Mouse (Mus musculus) heart, embryonic 14.5 days (tissue): ENCODE data around the gene Ccnb2. TPM values are rescaled to one million over a fixed set of nuclear protein-coding genes. Genes with fewer than 3 reads are reported as not detected.

Experiments
- ATAC-seq: fragments of 200-750 bp; cut with Nextera tagmentation; 2 replicates; pipeline ENCODE4 v1.8.0; 2017; ENCODE audit warnings: low read depth, moderate TSS enrichment; ENCODE audit not compliant: insufficient number of reproducible peaks, insufficient read depth, low FRiP score
- H3K27ac ChIP-seq, 2 experiments: fragments of 200-500 bp in 1 of 2; fragments of 300-500 bp in 1 of 2; sonication (generic) in 1 of 2; replicated peaks in 1 of 2; 2 replicates each; pipeline ENCODE4 v1.5.1; 2012 to 2014; ENCODE audit warnings: low read depth in 2 of 2, low read length in 2 of 2, control low read depth in 1 of 2, mild to moderate bottlenecking in 1 of 2, mixed read lengths in 1 of 2; ENCODE audit not compliant: control insufficient read depth in 1 of 2, insufficient read depth in 1 of 2
- H3K27me3 ChIP-seq: fragments of 300-500 bp; sonication (generic); 2 replicates; pipeline ENCODE4 v1.6.1; 2014; ENCODE audit warnings: mild to moderate bottlenecking, low read length, control low read depth; ENCODE audit not compliant: control insufficient read depth, insufficient read depth
- H3K36me3 ChIP-seq: fragments of 300-500 bp; sonication (generic); 2 replicates; pipeline ENCODE4 v1.6.1; 2014; ENCODE audit warnings: mild to moderate bottlenecking, control low read depth, low read length, mixed read lengths; ENCODE audit not compliant: control insufficient read depth, insufficient read depth
- H3K4me1 ChIP-seq, 2 experiments: fragments of 200-500 bp in 1 of 2; fragments of 300-500 bp in 1 of 2; sonication (generic) in 1 of 2; 2 replicates each; pipeline ENCODE4 v1.6.1; 2012 to 2014; ENCODE audit warnings: low read length in 2 of 2, control low read depth in 1 of 2, mixed read lengths in 1 of 2; ENCODE audit not compliant: control insufficient read depth in 2 of 2, insufficient read depth in 2 of 2
- H3K4me2 ChIP-seq: fragments of 300-500 bp; sonication (generic); 2 replicates; pipeline ENCODE4 v1.6.1; 2014; ENCODE audit warnings: mild to moderate bottlenecking, low read length
- H3K4me3 ChIP-seq, 2 experiments: fragments of 200-500 bp in 1 of 2; fragments of 300-500 bp in 1 of 2; sonication (generic) in 1 of 2; 2 replicates each; pipeline ENCODE4 v1.5.1; 2012 to 2014; ENCODE audit warnings: low read length in 2 of 2, mild to moderate bottlenecking in 2 of 2, control low read depth in 1 of 2, low read depth in 1 of 2, moderate library complexity in 1 of 2; ENCODE audit not compliant: control insufficient read depth in 1 of 2, insufficient read depth in 1 of 2
- H3K9ac ChIP-seq: fragments of 300-500 bp; sonication (generic); 2 replicates; pipeline ENCODE4 v1.6.1; 2014; ENCODE audit warnings: mild to moderate bottlenecking, low read length
- H3K9me3 ChIP-seq: fragments of 300-500 bp; sonication (generic); 2 replicates; pipeline ENCODE4 v1.6.1; 2016; ENCODE audit warnings: low read length, control low read depth; ENCODE audit not compliant: control insufficient read depth
- WGBS: fragments of 180-500 bp; shearing (Covaris S2); extraction: QIAGEN DNeasy Blood & Tissue Kit; methylation state at CpG from one replicate; pipeline ENCODE4 v1.1.7; 2014; 5-methylcytosine and 5-hydroxymethylcytosine counted together
- microRNA-seq: library from miRNA; unstranded; fragments of <30 nt; microRNA quantifications from one replicate; pipeline ENCODE4, GENCODE M21; 2016
- polyA plus RNA-seq: library from polyadenylated mRNA; unstranded; fragments of >200 nt; fragmentation: Nextera tagmentation; extraction: Ambion mirVana; gene quantifications from 2 replicates; pipeline ENCODE4 v1.2.1, GENCODE M21; 2014

Ccnb2 gene
- polyA plus RNA-seq, 1 experiment from 2014 or later: 152 TPM

DNA sequence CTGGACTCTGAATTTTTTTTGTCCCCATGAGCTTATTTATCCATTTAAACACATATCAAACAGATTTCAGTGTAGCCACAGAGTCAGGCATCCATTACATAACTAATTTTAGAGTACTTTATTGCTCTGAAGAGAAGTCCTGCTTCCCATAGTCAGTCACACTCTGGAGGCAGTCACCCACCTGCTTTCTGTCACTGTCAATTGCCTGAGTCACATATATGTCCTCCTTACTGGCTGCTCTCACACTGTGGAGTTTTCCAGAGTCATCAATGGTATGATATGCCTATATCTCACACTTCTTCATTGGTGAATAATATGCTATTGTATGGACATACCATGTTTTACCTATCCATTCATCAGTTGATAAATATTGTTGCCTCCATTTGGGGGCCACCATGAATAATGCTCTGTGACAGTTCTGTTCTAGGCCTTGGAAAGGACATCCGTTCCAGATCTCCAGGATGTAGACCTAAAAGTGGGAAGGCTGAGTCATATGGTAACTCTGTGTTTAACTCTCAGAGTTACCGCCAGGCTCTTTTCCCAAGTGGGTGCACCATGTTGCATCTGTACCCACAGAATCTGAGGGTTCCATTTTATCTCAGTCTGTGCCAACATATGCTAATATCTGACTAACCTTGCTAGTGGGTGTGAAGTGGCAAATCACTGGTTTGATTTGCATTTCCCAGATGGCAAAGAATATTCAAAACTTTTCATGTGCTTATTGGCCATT, 61.8 kb downstream of the Ccnb2 start:
- Histone ChIP-seq H3K27ac (no peak overlapping the region), H3K4me3 (no peak overlapping the region), H3K9ac (no peak overlapping the region), H3K27me3 (no peaks in the 10 kb centered on the region), H3K9me3 (peaks cover 15% of the 10 kb centered on the region), H3K4me2 (no peak overlapping the region), H3K36me3 (peaks cover 44% of the 10 kb centered on the region), H3K4me1 (no peaks in the 10 kb centered on the region)
- 93% methylated on average over 2 of the region's 2 CpGs for WGBS
- ATAC-seq: no peak

Small RNA genes lying within 50 kb of the gene (microRNA-seq; reads per million reads assigned to microRNA genes)
- 3.6 reads per million, percentile 9 among the genes with 10 or more reads in this experiment for gene Mir5626

Other genes with a start within 250 kb of the Ccnb2 start
- 11.2 and 11.3 TPM in 2 replicates for gene Myo1e, start 214.2 kb downstream of the Ccnb2 start, polyA plus RNA-seq
- 22.8 and 23.2 TPM in 2 replicates for gene Rnf111, start 82.2 kb upstream of the Ccnb2 start, polyA plus RNA-seq
- gene Sltm, start 121.2 kb upstream of the Ccnb2 start, polyA plus RNA-seq: 39.8 and 40.7 TPM in 2 replicates
- gene Gm10642, start 234.7 kb upstream of the Ccnb2 start, polyA plus RNA-seq: 0.15 and 0.45 TPM in 2 replicates
- 13.4 and 15.9 TPM in 2 replicates for gene Mindy2, start 235.6 kb upstream of the Ccnb2 start, polyA plus RNA-seq